Mouse (Mus musculus) limb, embryonic 15.5 days (tissue): ENCODE data around the gene Poglut1. TPM values are rescaled to one million over a fixed set of nuclear protein-coding genes. Genes with fewer than 3 reads are reported as not detected.
"Not testable (repeated sequence)": the region's sequence is repeated elsewhere in the genome, so short reads cannot be mapped to it uniquely, and the experiment has no call there.

Experiments
- ATAC-seq: fragments of 200-750 bp; cut with Nextera tagmentation; 2 replicates; pipeline ENCODE4 v1.8.0; 2017; ENCODE audit warnings: low read depth, moderate TSS enrichment; ENCODE audit not compliant: insufficient number of reproducible peaks, low FRiP score, low TSS enrichment
- H3K27ac ChIP-seq: fragments of 300-500 bp; sonication (generic); 2 replicates; pipeline ENCODE4 v1.5.1; 2015; ENCODE audit warnings: moderate library complexity, mild to moderate bottlenecking, inconsistent platforms
- H3K27me3 ChIP-seq: fragments of 300-500 bp; sonication (generic); 2 replicates; pipeline ENCODE4 v1.6.1; 2015; ENCODE audit warnings: inconsistent platforms
- H3K36me3 ChIP-seq: fragments of 300-500 bp; sonication (generic); 2 replicates; pipeline ENCODE4 v1.6.1; 2015; ENCODE audit warnings: inconsistent platforms
- H3K4me1 ChIP-seq: fragments of 300-500 bp; sonication (generic); 2 replicates; pipeline ENCODE4 v1.6.1; 2015; ENCODE audit warnings: inconsistent platforms
- H3K4me2 ChIP-seq: fragments of 300-500 bp; sonication (generic); 2 replicates; pipeline ENCODE4 v1.6.1; 2015; ENCODE audit warnings: mild to moderate bottlenecking, inconsistent platforms
- H3K4me3 ChIP-seq: fragments of 300-500 bp; sonication (generic); 2 replicates; pipeline ENCODE4 v1.5.1; 2015; ENCODE audit warnings: mild to moderate bottlenecking, inconsistent platforms
- H3K9ac ChIP-seq: fragments of 300-500 bp; sonication (generic); 2 replicates; pipeline ENCODE4 v1.6.1; 2015; ENCODE audit warnings: inconsistent platforms
- H3K9me3 ChIP-seq: fragments of 300-500 bp; sonication (generic); 2 replicates; pipeline ENCODE4 v1.6.1; 2016; ENCODE audit warnings: inconsistent platforms
- WGBS: fragments of 180-500 bp; shearing (Covaris S2); methylation state at CpG from one replicate; pipeline ENCODE4 v1.1.7; 2015; 5-methylcytosine and 5-hydroxymethylcytosine counted together
- polyA plus RNA-seq: library from polyadenylated mRNA; unstranded; fragments of >200 nt; fragmentation: Nextera tagmentation; extraction: Ambion mirVana; gene quantifications from 2 replicates; pipeline ENCODE4 v1.2.1, GENCODE M21; 2015

Gene Poglut1
- polyA plus RNA-seq, 1 experiment from 2014 or later = 58.5 TPM

DNA sequence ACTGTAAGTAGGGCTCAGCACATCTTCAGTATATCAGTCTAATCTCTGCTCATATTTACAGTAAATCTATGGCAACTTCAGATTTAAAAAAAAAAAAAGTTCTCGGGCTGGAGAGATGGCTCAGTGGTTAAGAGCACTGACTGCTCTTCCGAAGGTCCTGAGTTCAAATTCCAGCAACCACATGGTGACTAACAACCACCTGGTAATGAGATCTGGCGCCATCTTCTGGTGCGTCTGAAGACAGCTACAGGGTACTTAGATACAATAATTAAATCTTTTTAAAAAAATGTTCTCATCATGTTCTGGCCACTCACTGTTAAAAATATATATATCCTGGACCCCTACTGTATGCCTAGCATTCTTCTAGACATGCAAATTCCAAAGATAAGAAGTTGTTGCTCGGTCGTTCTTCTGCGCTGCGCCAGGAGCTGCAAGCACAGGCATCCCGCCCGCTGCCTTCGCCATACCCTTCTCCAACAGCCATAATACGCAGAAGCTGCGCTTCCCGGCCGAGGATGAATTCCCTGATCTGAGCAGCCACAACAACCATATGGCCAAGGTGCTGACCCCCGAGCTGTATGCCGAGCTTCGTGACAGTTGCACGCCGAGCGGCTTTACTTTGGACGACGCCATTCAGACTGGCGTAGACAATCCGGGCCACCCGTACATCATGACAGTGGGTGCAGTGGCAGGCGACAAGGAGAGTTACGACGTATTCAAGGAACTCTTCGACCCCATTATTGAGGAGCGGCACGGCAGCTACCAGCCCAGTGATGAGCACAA, 67.1 kb downstream of the Poglut1 start:
- ATAC-seq = no peak
- no peak overlapping the region for H3K27ac ChIP-seq
- no peaks in the 10 kb centered on the region for H3K9me3 ChIP-seq
- H3K9ac ChIP-seq = no peak overlapping the region
- 18% methylated on average over 32 of the region's 32 CpGs for WGBS
- H3K4me2 ChIP-seq = peak overlapping the region; percentile 57
- H3K4me1 ChIP-seq = peaks cover 11% of the 10 kb centered on the region
- H3K36me3 ChIP-seq = no peaks in the 10 kb centered on the region
- H3K27me3 ChIP-seq = peaks cover 20% of the 10 kb centered on the region
- H3K4me3 ChIP-seq = peak overlapping the region; percentile 29

DNA sequence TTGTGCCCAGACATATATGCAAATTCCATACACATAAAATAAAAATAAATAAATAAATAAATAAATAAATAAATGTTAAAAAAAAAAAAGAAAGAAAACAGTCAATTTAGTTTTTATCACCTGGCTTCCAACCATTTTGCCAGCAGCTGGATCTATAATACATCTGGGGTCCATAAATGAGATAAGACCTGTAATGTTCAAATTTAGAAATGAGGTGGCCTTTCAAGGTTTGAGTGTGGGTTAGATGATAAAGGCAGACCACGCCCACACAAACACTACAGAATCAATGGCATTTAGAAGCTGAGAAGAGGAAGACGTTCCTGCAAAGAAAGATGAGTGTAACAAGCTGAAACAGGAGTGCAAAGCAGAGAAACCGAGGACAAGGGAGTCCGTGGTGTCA, 68.7 kb downstream of the Poglut1 start:
- ATAC-seq = no peak
- H3K4me1 ChIP-seq = peaks cover 21% of the 10 kb centered on the region
- H3K9ac ChIP-seq = no peak overlapping the region
- H3K9me3 ChIP-seq = no peaks in the 10 kb centered on the region
- peaks cover 20% of the 10 kb centered on the region for H3K27me3 ChIP-seq
- no peaks in the 10 kb centered on the region for H3K36me3 ChIP-seq
- WGBS = 71% methylated on average over 4 of the region's 4 CpGs
- H3K27ac ChIP-seq = no peak overlapping the region
- no peak overlapping the region for H3K4me2 ChIP-seq
- H3K4me3 ChIP-seq = no peak overlapping the region

DNA sequence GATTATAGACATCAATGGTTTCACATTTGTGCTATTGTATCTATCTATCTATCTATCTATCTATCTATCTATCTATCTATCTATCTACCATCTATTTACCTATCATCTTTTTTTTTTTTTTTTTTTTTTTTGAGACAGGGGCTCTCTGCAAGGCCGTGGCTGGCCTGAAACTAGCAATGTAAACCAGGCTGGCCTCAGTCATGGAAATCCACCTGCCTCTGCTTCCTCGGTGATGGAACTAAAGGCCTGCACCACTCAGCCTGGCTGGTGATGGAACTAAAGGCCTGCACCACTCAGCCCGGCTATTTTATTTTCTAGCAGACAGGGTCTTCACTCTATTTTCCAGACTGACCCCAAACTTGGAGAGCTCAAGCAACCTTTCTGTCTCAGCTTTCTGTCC, 71.8 kb downstream of the Poglut1 start:
- 81% methylated on average over 3 of the region's 3 CpGs for WGBS
- Histone ChIP-seq H3K4me3 (no peak overlapping the region), H3K27ac (no peak overlapping the region), H3K36me3 (no peaks in the 10 kb centered on the region), H3K9me3 (no peaks in the 10 kb centered on the region), H3K4me2 (no peak overlapping the region), H3K27me3 (peaks cover 10% of the 10 kb centered on the region; the same call in 1 of the 2 replicates), H3K4me1 (peaks cover 15% of the 10 kb centered on the region), H3K9ac (no peak overlapping the region)
- no peak for ATAC-seq

DNA sequence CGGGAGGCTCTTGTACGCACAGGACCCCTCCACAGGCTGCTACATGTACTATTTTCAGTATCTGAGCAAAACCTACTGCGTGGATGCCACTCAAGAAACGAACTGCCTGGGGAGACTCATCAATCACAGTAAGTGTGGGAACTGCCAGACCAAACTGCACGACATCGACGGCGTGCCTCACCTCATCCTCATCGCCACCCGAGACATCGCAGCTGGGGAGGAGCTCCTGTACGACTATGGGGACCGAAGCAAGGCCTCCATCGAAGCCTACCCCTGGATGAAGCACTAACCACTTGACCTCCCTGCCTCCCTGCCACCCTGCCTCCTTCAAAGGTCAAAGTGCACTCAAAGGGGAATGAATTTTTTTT, 72.8 kb downstream of the Poglut1 start:
- WGBS = 39% methylated on average over 14 of the region's 14 CpGs
- peaks cover 12% of the 10 kb centered on the region for H3K4me1 ChIP-seq
- H3K27me3 ChIP-seq, H3K27ac ChIP-seq, H3K9me3 ChIP-seq, H3K9ac ChIP-seq, ATAC-seq, H3K36me3 ChIP-seq: not testable (repeated sequence)
- peak overlapping the region; percentile 36 for H3K4me3 ChIP-seq
- H3K4me2 ChIP-seq = peak overlapping the region; percentile 54

DNA sequence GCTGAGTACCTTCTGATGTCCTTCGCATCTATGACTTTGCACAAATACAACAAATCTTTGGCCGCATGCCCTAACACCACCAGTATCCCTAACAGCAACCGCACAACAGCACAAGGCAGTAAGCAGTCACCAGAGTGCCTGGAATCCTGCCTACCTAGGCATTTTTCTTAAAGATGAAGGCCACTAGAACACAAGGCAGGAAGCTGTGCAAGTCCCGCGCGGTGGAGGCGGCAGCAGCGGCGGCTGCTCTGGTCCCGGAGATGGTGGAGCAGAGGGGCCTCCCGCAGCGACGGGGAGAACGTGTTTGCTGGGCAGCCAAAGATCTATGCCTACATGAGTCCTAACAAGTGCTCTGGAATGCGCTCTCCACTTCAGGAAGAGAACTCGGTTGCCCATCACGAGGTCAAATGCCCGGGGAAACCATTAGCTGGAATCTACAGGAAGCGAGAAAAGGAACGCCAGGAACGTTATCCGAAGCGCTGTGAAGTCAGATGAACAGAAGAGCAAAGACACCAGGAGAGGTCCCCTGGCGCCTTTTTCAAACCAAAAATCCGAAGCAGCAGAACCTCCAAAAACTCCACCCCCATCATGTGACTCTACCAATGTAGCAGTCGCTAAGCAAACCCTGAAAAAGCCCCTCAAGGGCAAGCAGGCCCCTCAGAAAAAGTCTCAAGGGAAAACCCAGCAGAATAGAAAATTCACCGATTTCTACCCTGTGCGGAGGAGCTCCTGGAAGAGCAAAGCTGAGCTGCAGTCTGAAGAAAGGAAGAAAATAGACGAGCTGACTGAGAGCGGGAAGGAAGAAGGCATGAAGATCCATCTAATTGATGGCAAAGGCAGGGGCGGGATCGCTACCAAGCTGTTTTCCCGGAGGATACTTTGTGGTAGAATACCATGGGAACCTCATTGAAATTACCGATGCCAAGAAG, 73.5 kb downstream of the Poglut1 start:
- ATAC-seq = no peak

DNA sequence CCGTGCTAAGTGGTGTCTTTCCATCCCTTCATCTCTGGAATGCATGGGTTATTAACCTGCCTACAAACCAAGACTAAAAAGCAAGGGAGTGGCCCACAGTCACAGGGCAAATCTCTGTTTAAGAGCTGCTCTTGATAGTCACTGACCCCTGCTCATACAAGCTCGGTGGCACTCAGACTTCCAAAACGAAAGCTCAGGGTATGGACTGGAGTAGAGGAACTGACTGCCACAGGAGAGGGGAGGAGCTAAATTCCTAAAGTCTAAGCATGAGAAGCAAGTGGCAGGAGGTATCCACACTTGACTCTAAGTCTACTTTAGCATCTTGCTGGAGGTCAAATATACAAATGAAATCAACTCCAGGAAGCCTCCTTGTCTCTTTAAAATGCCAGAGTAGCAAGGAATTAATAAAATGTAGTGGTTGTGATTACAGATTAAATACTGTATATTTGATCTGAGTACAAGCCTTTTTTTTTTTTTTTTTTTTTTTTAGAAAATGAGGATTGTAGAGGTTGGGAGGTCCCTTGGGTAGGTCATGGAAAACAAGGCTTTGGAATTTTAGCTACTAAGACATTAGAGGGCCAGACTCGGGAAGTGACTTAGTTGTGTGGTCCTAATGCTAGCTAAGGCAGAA, 74.3 kb downstream of the Poglut1 start:
- 51% methylated on average over 4 of the region's 4 CpGs for WGBS
- Histone ChIP-seq H3K4me1 (peaks cover 12% of the 10 kb centered on the region), H3K9ac (no peak overlapping the region), H3K4me3 (peak overlapping the region; percentile 36), H3K36me3 (no peaks in the 10 kb centered on the region), H3K27ac (no peak overlapping the region), H3K4me2 (peak overlapping the region; percentile 54; the same call in 1 of the 2 replicates), H3K27me3 (0 out of 2 replicates have a peak, but pooled peaks cover 3% of the 10 kb centered on the region), H3K9me3 (no peaks in the 10 kb centered on the region)
- no peak for ATAC-seq

More for the DNA sequence above, 73.5 kb downstream of the Poglut1 start:
- no peaks in the 10 kb centered on the region for H3K9me3 ChIP-seq
- whole genome bisulfite sequencing = 7% methylated on average over 34 of the region's 34 CpGs
- peak overlapping the region; percentile 0; the same call in 1 of the 2 replicates for H3K9ac ChIP-seq
- peak overlapping the region; percentile 54 for H3K4me2 ChIP-seq
- 0 out of 2 replicates have a peak, but pooled peaks cover 3% of the 10 kb centered on the region for H3K27me3 ChIP-seq
- H3K36me3 ChIP-seq = no peaks in the 10 kb centered on the region
- peak overlapping the region; percentile 36 for H3K4me3 ChIP-seq
- H3K27ac ChIP-seq = 0 out of 2 replicates have a peak overlapping the region, but pooled peaks have one; percentile 18
- H3K4me1 ChIP-seq = peaks cover 12% of the 10 kb centered on the region

Other genes starting within 250 kb of the Poglut1 start
- gene Maats1, start 208.1 kb downstream of the Poglut1 start, polyA plus RNA-seq = 0.11 TPM in 1 of 2 replicates, not detected in the other
- 104 and 121 TPM in 2 replicates for gene Cox17, start 203.3 kb downstream of the Poglut1 start, polyA plus RNA-seq
- gene Gm21987, start 203.2 kb downstream of the Poglut1 start, polyA plus RNA-seq = 0.55 TPM in 1 of 2 replicates, not detected in the other
- gene Popdc2, start 188.0 kb downstream of the Poglut1 start, polyA plus RNA-seq = 3.2 and 8.5 TPM in 2 replicates
- 0.67 and 0.93 TPM in 2 replicates for gene Pla1a, start 117.1 kb downstream of the Poglut1 start, polyA plus RNA-seq
- 106 TPM in 2 replicates for gene Adprh, start 97.6 kb downstream of the Poglut1 start, polyA plus RNA-seq
- gene Cd80, start 94.7 kb downstream of the Poglut1 start, polyA plus RNA-seq = 0.35 and 0.38 TPM in 2 replicates
- gene Timmdc1, start 27.6 kb downstream of the Poglut1 start, polyA plus RNA-seq = 26.6 and 28.3 TPM in 2 replicates
- gene Tmem39a, start 8.4 kb upstream of the Poglut1 start, polyA plus RNA-seq = 154 and 161 TPM in 2 replicates
- 14.5 and 16.2 TPM in 2 replicates for gene Arhgap31, start 163.0 kb upstream of the Poglut1 start, polyA plus RNA-seq
- 26.4 and 26.5 TPM in 2 replicates for gene B4galt4, start 192.0 kb upstream of the Poglut1 start, polyA plus RNA-seq